Mouse (Mus musculus) midbrain, embryonic 13.5 days (tissue): ENCODE data around the gene Galk1. TPM values are rescaled to one million over a fixed set of nuclear protein-coding genes. Genes with fewer than 3 reads are reported as not detected.

Experiments
- ATAC-seq: fragments of 200-750 bp; cut with Nextera tagmentation; 2 replicates; pipeline ENCODE4 v1.8.0; 2017; ENCODE audit warnings: mild to moderate bottlenecking, moderate TSS enrichment, moderate library complexity
- H3K27ac ChIP-seq: fragments of 300-500 bp; sonication (generic); 2 replicates; pipeline ENCODE4 v1.5.1; 2015; ENCODE audit warnings: inconsistent platforms, mild to moderate bottlenecking, moderate library complexity
- H3K27me3 ChIP-seq: fragments of 300-500 bp; sonication (generic); 2 replicates; pipeline ENCODE4 v1.6.1; 2015; ENCODE audit warnings: mild to moderate bottlenecking, inconsistent platforms
- H3K36me3 ChIP-seq: fragments of 300-500 bp; sonication (generic); 2 replicates; pipeline ENCODE4 v1.6.1; 2015; ENCODE audit warnings: mild to moderate bottlenecking, inconsistent platforms
- H3K4me1 ChIP-seq: fragments of 300-500 bp; sonication (generic); replicated peaks from 2 replicates; pipeline ENCODE4 v1.6.1; 2015; ENCODE audit warnings: inconsistent platforms
- H3K4me2 ChIP-seq: fragments of 300-500 bp; sonication (generic); replicated peaks from 2 replicates; pipeline ENCODE4 v1.6.1; 2015; ENCODE audit warnings: moderate library complexity, mild to moderate bottlenecking, inconsistent platforms
- H3K4me3 ChIP-seq: fragments of 300-500 bp; sonication (generic); replicated peaks from 2 replicates; pipeline ENCODE4 v1.5.1; 2015; ENCODE audit warnings: mild to moderate bottlenecking, inconsistent platforms
- H3K9ac ChIP-seq: fragments of 300-500 bp; sonication (generic); replicated peaks from 2 replicates; pipeline ENCODE4 v1.6.1; 2015; ENCODE audit warnings: mild to moderate bottlenecking, inconsistent platforms
- H3K9me3 ChIP-seq: fragments of 300-500 bp; sonication (generic); 2 replicates; pipeline ENCODE4 v1.6.1; 2016; ENCODE audit warnings: mild to moderate bottlenecking, inconsistent platforms
- WGBS: fragments of 180-500 bp; shearing (Covaris S2); methylation state at CpG from one replicate; pipeline ENCODE4 v1.1.7; 2015; 5-methylcytosine and 5-hydroxymethylcytosine counted together
- polyA plus RNA-seq: library from polyadenylated mRNA; unstranded; fragments of >200 nt; fragmentation: Nextera tagmentation; extraction: Ambion mirVana; gene quantifications from 2 replicates; pipeline ENCODE4 v1.2.1, GENCODE M21; 2015

Galk1 gene
- polyA plus RNA-seq, 1 experiment from 2014 or later, result 58.9 TPM

GRCm38 (mm10) chr11:116045173-116045572, 32.7 kb upstream of the Galk1 start:
- no peaks in the 10 kb centered on the region for H3K27me3 ChIP-seq
- peaks cover 64% of the 10 kb centered on the region for H3K36me3 ChIP-seq
- H3K9me3 ChIP-seq, result 0 out of 2 replicates have a peak, but pooled peaks cover 4% of the 10 kb centered on the region
- H3K4me2 ChIP-seq, result no peak overlapping the region
- H3K27ac ChIP-seq, result no peak overlapping the region
- no peaks in the 10 kb centered on the region for H3K4me1 ChIP-seq
- no peak for ATAC-seq
- no peak overlapping the region for H3K4me3 ChIP-seq
- 96% methylated on average over 6 of the region's 6 CpGs for WGBS
- H3K9ac ChIP-seq, result no peak overlapping the region

- ATAC-seq, result no peak
- Histone ChIP-seq H3K27ac (no peak overlapping the region), H3K9ac (no peak overlapping the region), H3K36me3 (peaks cover 62% of the 10 kb centered on the region), H3K27me3 (no peaks in the 10 kb centered on the region), H3K4me2 (no peak overlapping the region), H3K4me3 (no peak overlapping the region), H3K4me1 (no peaks in the 10 kb centered on the region), H3K9me3 (0 out of 2 replicates have a peak, but pooled peaks cover 4% of the 10 kb centered on the region)
- WGBS, result 100% methylated on average over 1 of the region's 1 CpGs
Measured at GRCm38 (mm10) chr11:116043286-116043685, 30.8 kb upstream of the Galk1 start.

- Histone ChIP-seq H3K9me3 (0 out of 2 replicates have a peak, but pooled peaks cover 4% of the 10 kb centered on the region), H3K4me1 (no peaks in the 10 kb centered on the region), H3K4me2 (no peak overlapping the region), H3K27ac (no peak overlapping the region), H3K27me3 (no peaks in the 10 kb centered on the region), H3K4me3 (no peak overlapping the region), H3K36me3 (peaks cover 55% of the 10 kb centered on the region), H3K9ac (no peak overlapping the region)
- WGBS, result 92% methylated on average over 5 of the region's 5 CpGs
- no peak for ATAC-seq
Measured at GRCm38 (mm10) chr11:116042372-116043138, 30.0 kb upstream of the Galk1 start.

- 99% methylated on average over 2 of the region's 2 CpGs for WGBS
- H3K4me1 ChIP-seq, result no peaks in the 10 kb centered on the region
- H3K27me3 ChIP-seq, result no peaks in the 10 kb centered on the region
- H3K9ac ChIP-seq, result no peak overlapping the region
- no peak overlapping the region for H3K4me2 ChIP-seq
- H3K27ac ChIP-seq, result no peak overlapping the region
- H3K36me3 ChIP-seq, result peaks cover 48% of the 10 kb centered on the region
- ATAC-seq, result no peak
- no peak overlapping the region for H3K4me3 ChIP-seq
- H3K9me3 ChIP-seq, result 0 out of 2 replicates have a peak, but pooled peaks cover 4% of the 10 kb centered on the region
Measured at GRCm38 (mm10) chr11:116041833-116042232, 29.3 kb upstream of the Galk1 start.

- H3K4me3 ChIP-seq, result no peak overlapping the region
- H3K27me3 ChIP-seq, result no peaks in the 10 kb centered on the region
- H3K4me2 ChIP-seq, result no peak overlapping the region
- no peaks in the 10 kb centered on the region for H3K4me1 ChIP-seq
- H3K36me3 ChIP-seq, result peaks cover 40% of the 10 kb centered on the region
- 96% methylated on average over 6 of the region's 6 CpGs for WGBS
- H3K27ac ChIP-seq, result no peak overlapping the region
- no peak for ATAC-seq
- H3K9me3 ChIP-seq, result 0 out of 2 replicates have a peak, but pooled peaks cover 4% of the 10 kb centered on the region
- H3K9ac ChIP-seq, result no peak overlapping the region
Measured at GRCm38 (mm10) chr11:116040593-116040992, 28.1 kb upstream of the Galk1 start.

- Histone ChIP-seq H3K27me3 (no peaks in the 10 kb centered on the region), H3K9ac (no peak overlapping the region), H3K4me3 (no peak overlapping the region), H3K4me2 (no peak overlapping the region), H3K4me1 (peaks cover 7% of the 10 kb centered on the region), H3K27ac (no peak overlapping the region), H3K36me3 (peaks cover 38% of the 10 kb centered on the region), H3K9me3 (0 out of 2 replicates have a peak, but pooled peaks cover 4% of the 10 kb centered on the region)
- no peak for ATAC-seq
- WGBS, result 92% methylated on average over 9 of the region's 9 CpGs
Measured at GRCm38 (mm10) chr11:116037826-116038225, 25.3 kb upstream of the Galk1 start.

GRCm38 (mm10) chr11:116036671-116037070, 24.2 kb upstream of the Galk1 start:
- 94% methylated on average over 3 of the region's 3 CpGs for WGBS

GRCm38 (mm10) chr11:116034584-116034983, 22.1 kb upstream of the Galk1 start:
- Histone ChIP-seq H3K27me3 (no peaks in the 10 kb centered on the region), H3K9me3 (no peaks in the 10 kb centered on the region), H3K9ac (no peak overlapping the region), H3K4me3 (no peak overlapping the region), H3K4me1 (peaks cover 28% of the 10 kb centered on the region), H3K27ac (no peak overlapping the region), H3K4me2 (no peak overlapping the region), H3K36me3 (peaks cover 19% of the 10 kb centered on the region)
- ATAC-seq, result no peak
- WGBS, result 92% methylated on average over 6 of the region's 6 CpGs

More at GRCm38 (mm10) chr11:116036671-116037070, 24.2 kb upstream of the Galk1 start:
- no peak overlapping the region for H3K27ac ChIP-seq
- H3K9me3 ChIP-seq, result 0 out of 2 replicates have a peak, but pooled peaks cover 1% of the 10 kb centered on the region
- no peak overlapping the region for H3K4me2 ChIP-seq
- no peaks in the 10 kb centered on the region for H3K27me3 ChIP-seq
- H3K4me1 ChIP-seq, result peaks cover 18% of the 10 kb centered on the region
- no peak overlapping the region for H3K4me3 ChIP-seq
- no peak for ATAC-seq
- H3K36me3 ChIP-seq, result peaks cover 35% of the 10 kb centered on the region
- H3K9ac ChIP-seq, result no peak overlapping the region

GRCm38 (mm10) chr11:116030898-116031845, 18.7 kb upstream of the Galk1 start:
- Histone ChIP-seq H3K4me1 (peaks cover 32% of the 10 kb centered on the region), H3K9ac (peak overlapping the region; percentile 88), H3K4me3 (peak overlapping the region; percentile 67), H3K36me3 (0 out of 2 replicates have a peak, but pooled peaks cover 7% of the 10 kb centered on the region), H3K27me3 (no peaks in the 10 kb centered on the region), H3K4me2 (peak overlapping the region; percentile 93), H3K9me3 (no peaks in the 10 kb centered on the region), H3K27ac (peak overlapping the region; percentile 97)
- WGBS, result 27% methylated on average over 14 of the region's 14 CpGs
- ATAC-seq, result peak; percentile 49

GRCm38 (mm10) chr11:116030088-116030897, 17.8 kb upstream of the Galk1 start, which contains the start of gene Unk:
TSS of gene Unk (plus strand) at chr11:116030322.
- Histone ChIP-seq H3K4me1 (peaks cover 32% of the 10 kb centered on the region), H3K4me3 (peak within 1 kb of the TSS; percentile 67), H3K9ac (peak within 1 kb of the TSS; percentile 88), H3K36me3 (0 out of 2 replicates have a peak, but pooled peaks cover 7% of the 10 kb centered on the region), H3K9me3 (no peaks in the 10 kb centered on the region), H3K4me2 (peak within 1 kb of the TSS; percentile 93), H3K27me3 (no peaks in the 10 kb centered on the region), H3K27ac (peak within 1 kb of the TSS; percentile 97)
- under 1% methylated on average over 63 of the region's 67 CpGs for WGBS
- ATAC-seq, result peak; percentile 96
